Mouse (Mus musculus): ENCODE data around the gene Pdzrn3. TPM values are rescaled to one million over a fixed set of nuclear protein-coding genes. Genes with fewer than 3 reads are reported as not detected.
A peak's percentile ranks its signal among the peaks of the same experiment; 100 is the strongest.

Pdzrn3 gene
- polyA plus RNA-seq, 1 experiment from 2014 or later = 8.2 TPM

- ATAC-seq (ENCODE audit: low read depth) = no peak
- Histone ChIP-seq H3K9ac (ENCODE audit: low read length) (no peak overlapping the region), H3K36me3 (ENCODE audit: control insufficient read depth, insufficient read depth, low read length) (no peaks in the 10 kb centered on the region), H3K27ac (ENCODE audit: low read length) (no peak overlapping the region), H3K4me3 (ENCODE audit: low read length) (no peak overlapping the region), H3K9me3 (ENCODE audit: control insufficient read depth, low read length) (no peaks in the 10 kb centered on the region), H3K4me1 (replicated peaks; ENCODE audit: control insufficient read depth, insufficient read depth, low read length) (peaks cover 23% of the 10 kb centered on the region), H3K27me3 (ENCODE audit: control insufficient read depth, insufficient read depth, low read depth, low read length) (no peaks in the 10 kb centered on the region), H3K4me2 (ENCODE audit: low read depth, low read length) (no peak overlapping the region)
- 42% methylated on average over 3 of the region's 3 CpGs for WGBS
These were observed 157.4 kb downstream of the Pdzrn3 start for GRCm38 (mm10) chr6:101220307-101220706.

GRCm38 (mm10) chr6:101219004-101219403 lies 158.7 kb downstream of the Pdzrn3 start:
- WGBS = 79% methylated on average over 3 of the region's 3 CpGs
- Histone ChIP-seq H3K9ac (ENCODE audit: low read length) (no peak overlapping the region), H3K4me1 (replicated peaks; ENCODE audit: control insufficient read depth, insufficient read depth, low read length) (peaks cover 26% of the 10 kb centered on the region), H3K27me3 (ENCODE audit: control insufficient read depth, insufficient read depth, low read depth, low read length) (no peaks in the 10 kb centered on the region), H3K4me2 (ENCODE audit: low read depth, low read length) (no peak overlapping the region), H3K9me3 (ENCODE audit: control insufficient read depth, low read length) (no peaks in the 10 kb centered on the region), H3K36me3 (ENCODE audit: control insufficient read depth, insufficient read depth, low read length) (no peaks in the 10 kb centered on the region), H3K4me3 (ENCODE audit: low read length) (no peak overlapping the region), H3K27ac (ENCODE audit: low read length) (no peak overlapping the region)
- ATAC-seq (ENCODE audit: low read depth) = no peak

- WGBS = 43% methylated on average over 4 of the region's 4 CpGs
- H3K27me3 ChIP-seq (ENCODE audit: control insufficient read depth, insufficient read depth, low read depth, low read length) = no peaks in the 10 kb centered on the region
- peak overlapping the region; percentile 41 for H3K27ac ChIP-seq (ENCODE audit: low read length)
- peaks cover 26% of the 10 kb centered on the region for H3K4me1 ChIP-seq (replicated peaks; ENCODE audit: control insufficient read depth, insufficient read depth, low read length)
- no peaks in the 10 kb centered on the region for H3K36me3 ChIP-seq (ENCODE audit: control insufficient read depth, insufficient read depth, low read length)
- peak; percentile 66 for ATAC-seq (ENCODE audit: low read depth)
- no peak overlapping the region for H3K4me3 ChIP-seq (ENCODE audit: low read length)
- H3K9ac ChIP-seq (ENCODE audit: low read length) = no peak overlapping the region
- no peak overlapping the region for H3K4me2 ChIP-seq (ENCODE audit: low read depth, low read length)
- H3K9me3 ChIP-seq (ENCODE audit: control insufficient read depth, low read length) = no peaks in the 10 kb centered on the region
These were observed 159.5 kb downstream of the Pdzrn3 start for GRCm38 (mm10) chr6:101218197-101218596.

- peaks cover 26% of the 10 kb centered on the region for H3K4me1 ChIP-seq (replicated peaks; ENCODE audit: control insufficient read depth, insufficient read depth, low read length)
- no peak overlapping the region for H3K4me3 ChIP-seq (ENCODE audit: low read length)
- no peaks in the 10 kb centered on the region for H3K36me3 ChIP-seq (ENCODE audit: control insufficient read depth, insufficient read depth, low read length)
- no peak overlapping the region for H3K27ac ChIP-seq (ENCODE audit: low read length)
- 11% methylated on average over 6 of the region's 6 CpGs for WGBS
- H3K27me3 ChIP-seq (ENCODE audit: control insufficient read depth, insufficient read depth, low read depth, low read length) = no peaks in the 10 kb centered on the region
- H3K9me3 ChIP-seq (ENCODE audit: control insufficient read depth, low read length) = no peaks in the 10 kb centered on the region
- H3K4me2 ChIP-seq (ENCODE audit: low read depth, low read length) = no peak overlapping the region
- no peak overlapping the region for H3K9ac ChIP-seq (ENCODE audit: low read length)
- peak; percentile 72 for ATAC-seq (ENCODE audit: low read depth)
These were observed 159.9 kb downstream of the Pdzrn3 start for GRCm38 (mm10) chr6:101217756-101218155.

- Histone ChIP-seq H3K4me1 (replicated peaks; ENCODE audit: control insufficient read depth, insufficient read depth, low read length) (peaks cover 26% of the 10 kb centered on the region), H3K4me3 (ENCODE audit: low read length) (no peak overlapping the region), H3K9ac (ENCODE audit: low read length) (no peak overlapping the region), H3K27me3 (ENCODE audit: control insufficient read depth, insufficient read depth, low read depth, low read length) (no peaks in the 10 kb centered on the region), H3K9me3 (ENCODE audit: control insufficient read depth, low read length) (no peaks in the 10 kb centered on the region), H3K4me2 (ENCODE audit: low read depth, low read length) (peak overlapping the region; percentile 34; the same call in 1 of the 2 replicates), H3K36me3 (ENCODE audit: control insufficient read depth, insufficient read depth, low read length) (no peaks in the 10 kb centered on the region), H3K27ac (ENCODE audit: low read length) (no peak overlapping the region)
- WGBS = 26% methylated on average over 16 of the region's 16 CpGs
- ATAC-seq (ENCODE audit: low read depth) = peak; percentile 73
These were observed 162.3 kb downstream of the Pdzrn3 start for GRCm38 (mm10) chr6:101215436-101215791.

- H3K4me2 ChIP-seq (ENCODE audit: low read depth, low read length) = peak overlapping the region; percentile 34; the same call in 1 of the 2 replicates
- no peak overlapping the region for H3K4me3 ChIP-seq (ENCODE audit: low read length)
- no peaks in the 10 kb centered on the region for H3K36me3 ChIP-seq (ENCODE audit: control insufficient read depth, insufficient read depth, low read length)
- H3K27ac ChIP-seq (ENCODE audit: low read length) = no peak overlapping the region
- no peak overlapping the region for H3K9ac ChIP-seq (ENCODE audit: low read length)
- no peaks in the 10 kb centered on the region for H3K27me3 ChIP-seq (ENCODE audit: control insufficient read depth, insufficient read depth, low read depth, low read length)
- ATAC-seq (ENCODE audit: low read depth) = no peak
- H3K4me1 ChIP-seq (replicated peaks; ENCODE audit: control insufficient read depth, insufficient read depth, low read length) = peaks cover 26% of the 10 kb centered on the region
- 63% methylated on average over 8 of the region's 8 CpGs for WGBS
- no peaks in the 10 kb centered on the region for H3K9me3 ChIP-seq (ENCODE audit: control insufficient read depth, low read length)
These were observed 162.8 kb downstream of the Pdzrn3 start for GRCm38 (mm10) chr6:101214734-101215435.

GRCm38 (mm10) chr6:101213066-101213465 lies 164.6 kb downstream of the Pdzrn3 start:
- Histone ChIP-seq H3K4me1 (replicated peaks; ENCODE audit: control insufficient read depth, insufficient read depth, low read length) (peaks cover 20% of the 10 kb centered on the region), H3K9ac (ENCODE audit: low read length) (no peak overlapping the region), H3K4me2 (ENCODE audit: low read depth, low read length) (no peak overlapping the region), H3K9me3 (ENCODE audit: control insufficient read depth, low read length) (no peaks in the 10 kb centered on the region), H3K27ac (ENCODE audit: low read length) (no peak overlapping the region), H3K36me3 (ENCODE audit: control insufficient read depth, insufficient read depth, low read length) (no peaks in the 10 kb centered on the region), H3K27me3 (ENCODE audit: control insufficient read depth, insufficient read depth, low read depth, low read length) (no peaks in the 10 kb centered on the region), H3K4me3 (ENCODE audit: low read length) (no peak overlapping the region)
- WGBS = 80% methylated on average over 5 of the region's 5 CpGs
- no peak for ATAC-seq (ENCODE audit: low read depth)

- Histone ChIP-seq H3K4me1 (replicated peaks; ENCODE audit: control insufficient read depth, insufficient read depth, low read length) (peaks cover 10% of the 10 kb centered on the region), H3K9ac (ENCODE audit: low read length) (no peak overlapping the region), H3K27ac (ENCODE audit: low read length) (no peak overlapping the region), H3K36me3 (ENCODE audit: control insufficient read depth, insufficient read depth, low read length) (no peaks in the 10 kb centered on the region), H3K27me3 (ENCODE audit: control insufficient read depth, insufficient read depth, low read depth, low read length) (no peaks in the 10 kb centered on the region), H3K9me3 (ENCODE audit: control insufficient read depth, low read length) (no peaks in the 10 kb centered on the region), H3K4me2 (ENCODE audit: low read depth, low read length) (no peak overlapping the region), H3K4me3 (ENCODE audit: low read length) (no peak overlapping the region)
- ATAC-seq (ENCODE audit: low read depth) = no peak
- WGBS = 91% methylated on average over 6 of the region's 6 CpGs
These were observed 165.6 kb downstream of the Pdzrn3 start for GRCm38 (mm10) chr6:101212086-101212485.

GRCm38 (mm10) chr6:101211361-101211841 lies 166.3 kb downstream of the Pdzrn3 start:
- no peak for ATAC-seq (ENCODE audit: low read depth)
- Histone ChIP-seq H3K27ac (ENCODE audit: low read length) (no peak overlapping the region), H3K27me3 (ENCODE audit: control insufficient read depth, insufficient read depth, low read depth, low read length) (no peaks in the 10 kb centered on the region)

More at GRCm38 (mm10) chr6:101211361-101211841, 166.3 kb downstream of the Pdzrn3 start:
- no peaks in the 10 kb centered on the region for H3K36me3 ChIP-seq (ENCODE audit: control insufficient read depth, insufficient read depth, low read length)
- no peak overlapping the region for H3K4me2 ChIP-seq (ENCODE audit: low read depth, low read length)
- no peak overlapping the region for H3K9ac ChIP-seq (ENCODE audit: low read length)
- H3K9me3 ChIP-seq (ENCODE audit: control insufficient read depth, low read length) = no peaks in the 10 kb centered on the region
- peaks cover 9% of the 10 kb centered on the region for H3K4me1 ChIP-seq (replicated peaks; ENCODE audit: control insufficient read depth, insufficient read depth, low read length)
- H3K4me3 ChIP-seq (ENCODE audit: low read length) = no peak overlapping the region
- 78% methylated on average over 8 of the region's 8 CpGs for WGBS

Data from lung, embryonic 16.5 days (tissue).